Mouse (Mus musculus) left cerebral cortex, adult 11 months (tissue): Measurements from ENCODE around the gene Aim2.
A peak's percentile ranks its signal among the peaks of the same experiment; 100 is the strongest.

Experiments used
- DNase-seq: peaks from one replicate; pipeline ENCODE4 v3.0.0; 2022; ENCODE audit warnings: low spot score

Aim2 gene

DNA sequence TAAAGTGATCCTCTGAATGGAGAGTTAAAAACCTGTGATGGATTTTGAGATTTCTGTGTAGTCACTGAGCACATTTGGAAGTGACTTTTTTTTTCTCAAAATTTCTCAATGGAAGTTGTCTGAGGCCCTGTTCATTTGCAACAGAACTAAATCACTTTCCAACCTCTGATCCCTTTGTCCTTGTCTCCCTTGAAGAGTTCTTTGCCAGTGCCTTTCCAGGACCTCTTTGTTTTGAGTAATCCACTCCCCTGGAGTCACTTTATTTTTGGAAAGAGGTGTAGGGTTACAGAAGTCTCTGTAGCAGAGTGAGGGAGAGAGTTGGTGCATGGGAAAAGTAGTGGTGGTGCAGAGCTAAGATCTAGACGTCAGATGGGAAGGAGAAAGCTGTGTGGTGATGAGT, 2.2 kb upstream of the Aim2 start:
- DNase-seq: no peak

DNA sequence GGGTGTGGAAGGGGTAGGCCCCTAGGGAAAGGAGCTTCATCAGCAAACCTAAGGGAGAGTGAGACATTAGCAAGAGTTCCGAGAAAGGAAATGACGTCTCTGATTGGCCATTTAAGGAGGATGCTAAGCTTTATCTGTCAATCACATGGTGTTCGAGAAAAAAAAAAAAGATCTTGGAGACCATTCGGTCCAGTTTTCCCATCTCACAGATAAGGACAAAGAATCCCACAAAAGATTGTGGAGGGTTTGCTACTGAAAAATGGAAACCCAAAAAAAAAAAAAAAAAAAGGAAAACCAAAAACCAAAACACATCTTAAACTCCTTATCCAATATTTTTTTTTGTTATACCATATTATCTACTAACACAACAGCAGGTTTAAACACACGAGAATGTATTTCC, 1.5 kb upstream of the Aim2 start:
- DNase-seq: no peak

DNA sequence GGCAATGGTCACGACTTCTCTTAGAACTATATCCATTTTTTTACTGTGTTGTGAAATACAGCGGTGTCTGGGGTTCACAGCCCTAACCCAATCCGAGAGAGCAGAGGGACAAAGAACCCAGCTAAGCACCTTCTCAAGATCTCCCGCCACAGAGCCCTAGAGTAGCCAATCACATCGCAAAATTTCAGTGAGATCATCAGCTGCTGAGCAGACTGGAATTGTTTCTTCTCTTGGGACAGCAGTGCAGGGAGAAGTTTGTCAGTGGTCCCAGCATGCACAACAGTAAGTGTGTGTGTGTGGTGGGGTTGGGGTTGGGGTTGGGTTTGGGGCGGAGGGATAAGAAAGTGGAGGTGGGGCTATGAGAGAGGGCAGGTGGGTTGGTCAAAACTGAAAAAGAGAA, 733 bp upstream of the Aim2 start:
- DNase-seq: no peak

DNA sequence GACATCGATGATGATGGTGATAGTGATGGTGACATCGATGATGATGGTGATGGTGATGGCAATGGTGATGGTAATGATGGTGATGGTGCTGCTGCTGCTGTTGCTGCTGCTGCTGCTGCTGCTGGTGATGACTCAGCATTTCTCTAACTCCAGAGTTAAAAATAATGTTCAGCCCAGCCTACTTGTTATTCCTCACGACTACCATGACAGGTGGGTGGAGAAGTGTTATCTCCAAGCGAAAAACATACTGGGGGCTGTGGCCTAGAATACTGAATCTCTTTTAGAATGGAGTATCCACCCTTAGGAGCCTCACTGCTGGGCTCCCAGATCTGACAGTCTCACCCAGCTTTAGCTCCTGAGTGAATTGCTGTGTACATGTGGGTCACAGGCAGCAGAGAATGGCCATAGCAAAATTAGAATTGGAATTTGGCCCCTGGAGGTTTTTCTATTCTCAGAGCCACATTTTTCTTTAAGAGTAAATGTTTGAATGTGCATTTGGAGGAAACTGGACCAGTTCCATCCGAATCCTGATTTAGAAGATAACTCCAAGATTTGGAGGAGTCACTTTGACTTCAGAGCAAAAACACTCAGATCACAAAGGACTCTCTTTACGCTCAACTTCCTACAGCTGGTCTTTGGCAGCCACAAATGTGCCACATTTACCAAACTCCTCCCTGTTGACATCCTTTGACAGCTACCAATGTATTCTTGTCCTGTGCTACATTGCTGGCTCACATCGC, 4.6 kb downstream of the Aim2 start:
- DNase-seq: no peak

DNA sequence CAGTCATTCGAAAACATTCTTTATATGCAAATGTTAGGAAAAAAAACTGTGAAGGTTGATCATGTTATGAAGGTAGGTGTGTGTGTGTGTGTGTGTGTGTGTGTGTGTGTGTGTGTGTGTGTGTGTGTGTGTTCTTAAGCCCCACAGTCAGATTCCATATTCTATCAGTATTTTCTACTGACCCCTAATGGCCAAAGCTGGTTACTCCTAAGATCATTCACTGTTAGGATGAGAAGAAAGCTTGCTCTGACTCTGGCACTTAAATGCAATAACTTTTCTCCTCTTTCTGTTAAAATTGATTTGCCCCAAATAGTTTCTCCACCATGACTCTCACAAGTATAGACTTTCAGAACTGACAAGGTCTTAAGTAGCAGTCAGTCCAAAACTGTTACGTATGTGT, 6.0 kb downstream of the Aim2 start:
- no peak for DNase-seq

DNA sequence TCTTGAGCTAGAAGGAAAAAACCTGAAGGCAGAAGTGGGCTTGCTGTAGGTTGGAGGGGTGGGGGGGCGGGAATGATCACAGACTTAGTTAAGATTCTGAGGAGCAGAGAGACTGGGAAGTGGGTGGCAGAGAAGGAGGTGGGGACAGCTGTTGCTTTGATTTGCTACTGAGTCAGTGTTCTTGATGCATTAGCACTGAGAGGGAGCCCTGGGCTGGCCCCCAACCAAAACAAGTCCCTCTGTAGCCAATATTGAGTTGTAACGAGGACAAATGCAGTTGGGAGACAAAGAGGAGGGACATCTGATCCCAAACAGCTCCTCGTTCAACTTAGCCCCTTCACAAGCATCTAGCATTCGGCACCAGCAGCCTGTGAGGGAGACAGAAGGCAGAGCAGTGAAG, 7.1 kb downstream of the Aim2 start:
- DNase-seq: no peak

DNA sequence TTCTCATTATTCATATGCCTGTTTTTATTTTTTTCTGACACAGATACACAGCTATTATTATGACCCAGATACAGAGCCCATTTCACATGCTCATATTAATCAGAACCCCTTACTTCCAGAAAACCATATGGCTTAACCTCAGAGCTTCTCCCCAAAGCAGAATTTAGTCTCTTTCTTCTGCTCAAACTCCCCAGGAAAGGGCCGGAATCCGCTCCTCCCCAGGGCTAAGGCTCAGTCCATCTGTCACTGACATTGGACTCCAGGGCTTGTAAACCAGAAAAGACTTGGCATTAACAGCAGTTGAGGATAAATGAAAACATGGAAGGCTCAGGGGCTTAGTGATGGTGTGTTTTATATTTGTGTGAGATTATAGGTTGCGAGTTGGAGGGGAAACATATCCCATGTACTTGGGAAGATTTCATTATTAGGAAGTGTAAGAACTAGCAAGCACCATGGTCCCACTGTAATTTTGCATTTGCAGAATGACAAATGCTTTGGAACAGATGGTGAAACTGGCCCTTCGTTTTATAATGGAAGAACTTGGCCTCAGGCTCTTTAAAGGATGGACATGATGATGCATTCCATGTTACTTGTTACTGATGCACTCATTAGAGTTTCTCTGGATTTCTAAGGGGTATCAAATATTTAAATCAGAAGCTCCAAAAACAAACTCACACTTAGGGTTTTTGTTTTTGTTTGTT, 9.1 kb downstream of the Aim2 start:
- no peak for DNase-seq

DNA sequence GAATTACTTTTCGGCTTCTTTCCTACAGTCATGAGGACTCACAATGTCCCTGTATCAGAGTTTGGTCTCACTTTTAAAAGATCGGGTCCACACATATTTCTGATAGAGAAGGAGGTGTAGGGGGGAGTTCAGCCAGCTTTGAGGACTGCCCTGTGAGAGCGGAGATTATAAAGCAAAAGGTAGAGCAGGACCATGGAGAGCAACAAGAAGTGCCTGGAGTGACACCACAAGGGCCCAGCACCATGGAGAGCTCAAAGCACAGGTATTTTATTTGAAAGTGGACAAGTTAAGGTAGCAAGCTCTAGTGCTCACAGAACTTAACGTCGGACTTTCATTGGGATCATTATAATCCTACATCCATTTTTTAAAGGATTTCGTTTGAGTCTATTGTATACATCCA, 11.0 kb downstream of the Aim2 start:
- no peak for DNase-seq

DNA sequence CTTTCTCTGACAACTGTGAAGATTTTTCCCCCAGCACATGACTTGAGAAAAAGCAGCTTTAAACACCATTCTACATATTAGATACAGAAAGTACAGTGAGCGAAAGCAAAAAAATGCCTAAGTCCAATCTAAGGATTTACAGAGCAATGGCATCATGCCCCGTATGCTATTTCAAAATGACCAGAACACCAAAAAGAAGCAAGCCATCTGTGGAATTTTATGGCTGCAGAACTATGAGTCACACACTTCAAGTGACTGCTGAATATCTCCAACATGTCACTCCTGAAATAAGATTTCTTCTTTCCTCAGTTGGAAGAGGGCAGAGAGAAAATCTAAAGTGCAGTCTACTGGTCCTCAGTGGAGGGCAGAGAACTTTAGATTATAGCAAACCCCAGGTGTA, 12.8 kb downstream of the Aim2 start:
- no peak for DNase-seq

DNA sequence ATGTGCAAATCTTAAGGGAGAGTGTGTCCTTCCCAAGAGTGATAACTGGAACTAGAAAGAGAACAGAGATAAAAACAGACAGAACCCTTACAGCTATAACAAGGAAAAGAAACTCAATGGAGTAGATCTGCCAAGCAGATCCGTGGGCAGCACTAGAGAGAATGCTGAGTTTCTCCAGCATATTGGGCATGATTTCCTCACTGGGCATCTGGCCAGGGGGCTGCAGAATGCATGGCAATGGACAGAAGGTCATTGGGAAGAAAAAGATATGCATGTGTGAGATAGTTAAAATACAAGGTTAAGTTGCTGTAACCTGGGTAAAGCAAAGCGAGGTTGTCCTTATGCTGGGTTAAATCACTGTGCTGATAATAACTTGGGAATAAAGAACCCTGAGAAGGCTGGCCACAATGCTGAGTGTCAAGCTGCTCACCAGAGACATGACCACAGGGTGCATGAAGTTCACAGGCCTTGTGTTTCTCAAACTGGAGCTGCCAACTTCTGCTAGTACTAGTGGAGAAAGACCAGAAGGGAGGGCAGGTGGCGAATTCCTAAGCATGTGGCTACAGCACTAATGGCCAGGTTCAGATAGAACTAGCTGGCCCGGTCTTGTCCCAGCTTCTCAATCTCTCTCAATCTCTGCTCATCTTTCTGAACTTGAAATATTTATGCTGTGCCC, 13.6 kb downstream of the Aim2 start:
- DNase-seq: no peak

DNA sequence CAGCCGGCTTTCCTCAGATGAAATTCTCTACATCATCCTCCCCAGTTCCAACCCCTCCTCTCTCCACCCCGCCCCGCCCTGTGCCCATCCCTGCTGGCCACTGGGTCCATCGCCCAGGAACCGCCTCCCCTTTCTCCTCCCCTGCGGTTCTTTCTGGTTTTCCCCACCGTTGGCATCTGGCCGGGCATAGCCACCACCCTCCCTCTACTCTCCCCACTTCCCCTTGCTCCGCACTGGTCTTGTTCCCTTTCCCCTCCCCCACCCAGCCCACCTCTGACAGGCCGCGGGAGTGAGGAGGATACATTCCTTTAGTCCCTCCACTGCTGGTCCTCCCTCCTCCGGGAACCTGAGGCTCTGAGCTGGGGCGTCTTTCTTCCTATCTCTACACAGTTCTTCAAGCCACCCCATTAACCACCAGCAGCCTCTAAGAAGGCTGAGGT, 15.3 kb downstream of the Aim2 start:
- no peak for DNase-seq

DNA sequence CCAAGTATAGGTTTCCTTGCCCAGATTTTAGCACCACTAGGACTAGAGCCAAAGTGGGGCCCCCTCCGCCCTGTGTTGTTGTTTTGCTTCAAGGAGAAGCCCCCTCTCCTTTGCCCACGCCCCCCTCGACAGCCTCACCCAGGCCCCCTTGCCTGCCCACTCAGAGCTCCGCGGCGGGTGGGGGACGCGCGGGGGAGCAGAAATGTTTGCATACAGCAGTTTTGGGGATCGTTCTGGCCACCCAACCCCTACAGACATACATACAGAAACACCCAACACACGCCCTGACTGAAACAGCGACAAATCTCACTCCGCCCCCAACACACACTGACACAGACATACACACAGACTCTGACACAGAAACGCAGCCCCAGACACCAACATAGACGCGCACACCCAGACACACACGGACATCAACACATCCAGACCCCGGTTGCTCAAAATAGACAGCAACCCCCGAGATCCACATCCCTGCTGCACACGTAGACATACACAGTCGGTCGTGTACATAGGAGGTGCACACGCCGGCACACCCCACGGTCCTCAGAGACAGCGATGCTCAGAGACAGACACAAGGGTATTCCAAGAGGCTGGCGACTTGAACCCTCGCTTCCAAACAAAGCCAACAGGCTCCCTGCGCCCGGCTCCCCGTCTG, 16.1 kb downstream of the Aim2 start:
- DNase-seq: peak; percentile 47

DNA sequence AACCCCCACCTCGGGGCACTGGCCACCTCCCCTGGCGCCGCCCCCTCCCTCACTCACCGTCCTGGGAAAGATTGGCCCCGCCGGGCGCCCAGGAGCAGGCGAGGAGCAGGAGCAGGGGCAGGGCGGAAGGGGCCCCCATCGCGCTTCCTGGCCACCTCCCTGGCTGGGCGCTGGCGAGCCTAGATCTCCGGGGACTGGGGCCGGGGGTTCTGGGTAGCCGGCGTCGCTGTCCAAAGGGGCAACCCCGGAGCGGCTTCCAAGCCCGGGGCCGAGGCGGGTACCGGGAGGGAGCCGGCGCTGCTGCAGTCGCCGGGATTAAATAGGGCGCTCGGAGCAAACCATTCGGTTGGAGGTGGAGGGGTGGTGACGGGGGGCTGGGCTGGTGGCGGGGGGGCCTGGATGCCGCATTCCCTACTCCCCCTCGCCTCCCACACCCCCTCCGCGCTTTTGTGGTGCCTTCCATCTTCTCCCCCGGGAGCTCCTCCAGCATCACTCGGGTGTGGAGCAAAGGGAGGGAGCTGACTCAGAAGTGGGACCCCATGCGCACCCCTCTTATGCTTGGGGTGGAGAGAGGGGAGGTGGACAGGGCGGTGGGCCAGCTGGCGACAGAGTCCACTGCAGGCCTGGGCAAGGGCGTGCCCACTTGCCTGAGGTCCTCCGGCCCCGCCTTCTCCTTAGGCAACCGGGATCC, 16.8 kb downstream of the Aim2 start, which contains the start of gene Cadm3:
Gene Cadm3 (minus strand): TSS at position 340 of the 691 bp plus-strand sequence.
- DNase-seq: peak; percentile 47

DNA sequence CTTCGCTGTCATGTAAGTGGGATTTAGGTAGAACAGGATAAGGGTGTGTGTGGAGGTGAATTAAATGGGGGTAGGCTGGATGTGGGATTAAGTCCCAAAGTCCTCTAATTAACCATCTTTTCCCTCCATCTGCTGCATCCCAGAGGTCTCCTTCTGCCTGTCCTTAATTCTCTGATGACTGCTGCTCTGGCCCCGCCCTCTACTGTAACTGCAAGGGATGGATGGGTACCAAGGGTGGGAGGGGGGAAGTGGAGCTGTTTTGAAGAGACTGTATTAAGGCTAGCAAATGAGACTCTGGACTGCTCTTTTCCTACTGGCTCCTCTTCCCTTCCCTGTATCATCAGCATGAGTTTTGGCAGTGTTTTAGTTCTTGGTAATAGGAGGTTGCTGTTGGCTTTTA, 18.9 kb downstream of the Aim2 start:
- no peak for DNase-seq

DNA sequence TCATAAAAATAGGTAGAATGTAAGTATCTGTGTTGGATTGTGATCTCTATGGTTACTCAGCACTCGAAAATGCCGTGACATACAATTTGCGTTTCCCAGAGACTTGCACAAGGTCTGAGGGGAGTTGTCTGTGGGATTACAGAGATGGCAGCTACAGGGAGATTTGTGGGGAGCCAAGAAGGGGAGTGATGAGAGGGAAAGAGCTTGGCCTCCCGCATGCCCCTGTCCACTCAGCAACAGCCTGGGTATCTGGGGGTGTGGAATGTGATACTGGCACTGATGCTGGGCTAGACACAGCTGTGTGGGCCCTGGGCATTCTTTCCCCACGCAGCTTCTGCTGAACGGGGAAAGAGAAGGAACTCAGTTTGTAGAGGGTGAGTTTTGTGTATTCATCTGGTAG, 19.8 kb downstream of the Aim2 start:
- DNase-seq: no peak

DNA sequence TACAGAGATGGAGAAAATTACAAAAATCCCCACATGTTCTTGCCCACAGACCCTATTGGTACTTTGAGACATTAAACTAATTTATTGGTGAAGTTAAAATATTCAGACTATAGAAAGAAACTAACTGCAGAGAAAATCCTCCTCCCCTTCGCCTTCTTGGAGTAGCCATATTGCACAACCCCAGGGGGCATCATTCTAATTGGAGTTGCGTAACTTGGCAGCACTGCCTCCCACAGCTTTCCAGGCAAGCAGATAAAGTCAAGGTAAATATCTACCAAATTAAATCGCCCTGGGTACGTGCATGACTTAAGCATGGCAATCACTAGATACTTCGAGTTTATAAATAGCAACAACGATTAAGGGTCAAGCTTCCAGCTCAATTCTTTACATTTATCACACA, 20.9 kb downstream of the Aim2 start:
- DNase-seq: no peak

DNA sequence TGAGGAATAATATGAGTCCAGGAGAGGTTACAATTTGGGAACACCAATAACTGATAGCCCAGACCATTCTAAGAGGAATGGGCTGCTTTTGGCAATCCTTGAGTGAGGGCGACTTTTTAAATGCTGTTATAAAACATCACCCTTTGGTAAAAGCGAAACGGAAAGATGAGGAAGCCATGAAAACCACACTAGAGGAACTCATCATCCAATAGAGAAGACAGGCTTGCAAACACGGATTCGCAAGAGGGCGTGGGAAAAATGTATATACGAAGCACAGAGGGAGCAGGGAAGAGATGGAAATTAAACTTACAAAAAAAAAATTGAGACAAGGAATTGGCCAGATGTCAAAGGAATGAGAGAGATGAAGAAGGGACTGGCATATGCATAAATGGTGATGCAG, 23.3 kb downstream of the Aim2 start:
- DNase-seq: no peak

DNA sequence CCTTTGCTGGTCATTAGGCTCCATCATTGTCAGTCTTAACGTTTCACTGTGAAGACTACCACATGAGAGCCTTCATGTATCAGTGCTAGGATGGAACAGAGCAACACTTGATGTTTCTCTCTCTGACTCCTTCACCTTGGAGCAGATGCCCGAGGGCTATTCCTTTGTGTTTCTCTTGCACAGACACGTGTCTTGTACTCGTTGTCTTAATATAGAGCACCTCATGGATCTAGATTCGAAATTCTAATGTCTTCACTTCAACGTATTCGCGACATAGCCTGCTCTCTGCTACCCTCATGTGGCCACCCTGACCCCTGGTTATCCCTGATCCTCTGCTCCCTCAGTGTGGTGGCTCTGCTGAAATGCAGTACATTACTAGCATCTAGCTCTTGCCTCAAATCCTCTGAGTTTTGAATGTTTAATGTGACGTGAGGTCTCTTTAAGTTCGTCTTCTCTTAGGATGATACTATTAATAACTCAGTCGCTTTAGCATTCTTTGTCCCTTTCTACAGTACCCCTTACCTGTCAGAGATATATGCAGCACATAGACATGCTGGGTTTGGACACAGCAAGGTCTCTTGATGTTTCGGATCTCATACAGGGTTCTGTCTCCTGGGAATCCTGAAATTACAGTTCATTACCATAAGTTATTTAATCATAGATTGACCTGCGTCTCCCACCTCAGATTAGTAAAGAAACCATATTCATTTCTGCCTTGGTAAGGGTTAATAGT, 26.9 kb downstream of the Aim2 start:
- DNase-seq: peak; percentile 73

DNA sequence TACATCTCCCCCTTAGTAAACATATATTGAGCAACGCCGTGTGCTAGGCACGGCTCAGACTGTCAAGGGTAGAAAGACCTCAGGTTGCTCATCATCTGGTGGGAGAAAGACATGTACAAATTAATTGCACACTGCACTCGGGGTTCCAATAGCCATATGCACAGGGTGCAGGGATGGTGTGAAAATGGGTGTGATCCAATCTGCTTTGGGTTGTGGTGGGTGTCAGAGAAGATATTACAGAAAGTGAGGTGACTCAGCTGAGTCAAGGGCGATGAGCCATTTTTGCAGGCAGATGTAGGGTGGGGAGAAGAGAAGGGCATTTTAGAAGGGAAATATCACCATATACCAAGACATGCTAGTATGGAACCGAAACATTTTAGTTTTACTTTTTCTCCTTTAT, 30.8 kb downstream of the Aim2 start:
- DNase-seq: no peak

DNA sequence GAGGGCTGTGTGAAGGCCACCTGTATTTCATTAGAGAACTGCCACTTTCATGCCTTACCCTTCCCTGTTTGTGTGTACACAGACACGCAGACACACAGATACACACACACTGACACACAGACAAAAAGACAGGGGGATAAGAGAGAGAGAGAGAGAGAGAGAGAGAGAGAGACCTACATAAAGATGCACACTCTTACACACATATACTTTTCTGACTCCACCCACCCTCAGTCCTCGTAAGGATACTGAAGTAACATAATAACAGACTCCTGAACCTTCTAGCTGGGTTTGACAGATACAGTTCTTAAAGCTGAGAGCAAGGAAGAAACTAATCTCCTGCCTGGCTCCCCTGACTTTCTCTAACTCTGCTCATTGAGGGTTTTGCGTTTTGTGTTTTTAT, 38.8 kb downstream of the Aim2 start:
- no peak for DNase-seq

DNA sequence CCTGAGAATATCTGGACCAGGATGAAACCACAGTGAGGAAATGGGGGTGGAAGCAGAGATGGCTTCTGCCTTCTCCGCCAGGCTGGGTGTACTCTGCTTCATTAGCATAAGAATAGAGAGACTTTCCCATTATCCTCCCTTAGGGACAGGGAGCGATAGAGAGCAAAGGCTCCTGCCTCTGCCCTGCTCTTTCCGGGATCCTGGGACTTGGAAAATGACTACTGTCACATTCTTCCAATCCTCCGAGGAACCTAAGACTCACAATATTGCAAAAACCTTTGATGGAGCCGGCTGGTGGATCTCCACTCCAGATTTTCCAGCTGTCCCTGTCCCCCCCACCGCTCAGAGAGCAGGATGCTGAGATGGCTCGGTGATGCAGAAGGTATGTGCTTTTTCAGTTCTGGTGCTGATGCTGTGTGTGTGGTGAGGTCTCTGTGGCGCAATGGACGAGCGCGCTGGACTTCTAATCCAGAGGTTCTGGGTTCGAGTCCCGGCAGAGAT, 39.3 kb downstream of the Aim2 start:
- DNase-seq: peak; percentile 92
